Mouse (Mus musculus): Measurements from ENCODE around the gene Gstt2. TPM values are rescaled to one million over a fixed set of nuclear protein-coding genes. Genes with fewer than 3 reads are reported as not detected.

The Gstt2 gene
- polyA plus RNA-seq (2014; fragmentation: Illumina TruSeq; extraction: RNeasy Lipid Tissue Mini Kit (QIAGEN cat#74804)), result 2.9 TPM

DNA sequence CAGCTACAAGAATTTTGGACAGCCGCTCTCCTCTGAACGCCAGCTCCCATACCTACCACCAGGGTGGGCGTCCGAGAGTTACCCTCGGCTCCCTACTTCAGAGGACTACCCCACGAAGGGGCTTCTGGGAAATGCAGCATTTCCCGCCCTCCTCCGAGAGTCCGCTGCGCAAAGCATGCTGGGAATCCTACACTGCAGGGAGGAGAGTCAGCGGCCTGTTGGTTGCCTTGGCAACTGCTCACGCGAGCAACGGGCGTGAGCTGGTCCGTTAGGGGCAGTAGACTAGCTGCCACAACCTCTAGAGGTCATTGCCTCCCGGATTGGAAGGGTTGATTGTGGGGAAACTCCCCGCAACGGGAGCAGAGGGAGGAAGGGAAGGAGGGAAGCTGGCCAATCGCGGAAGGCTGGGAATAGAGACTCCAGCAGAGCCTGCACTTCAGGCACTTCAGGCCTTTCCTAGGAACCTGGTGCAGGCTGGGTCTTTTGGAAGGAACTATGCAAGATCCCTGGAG, at the start of gene Gstt2:
Gstt2 (minus strand) TSS at position 177 of the 512 bp plus-strand sequence.

DNA sequence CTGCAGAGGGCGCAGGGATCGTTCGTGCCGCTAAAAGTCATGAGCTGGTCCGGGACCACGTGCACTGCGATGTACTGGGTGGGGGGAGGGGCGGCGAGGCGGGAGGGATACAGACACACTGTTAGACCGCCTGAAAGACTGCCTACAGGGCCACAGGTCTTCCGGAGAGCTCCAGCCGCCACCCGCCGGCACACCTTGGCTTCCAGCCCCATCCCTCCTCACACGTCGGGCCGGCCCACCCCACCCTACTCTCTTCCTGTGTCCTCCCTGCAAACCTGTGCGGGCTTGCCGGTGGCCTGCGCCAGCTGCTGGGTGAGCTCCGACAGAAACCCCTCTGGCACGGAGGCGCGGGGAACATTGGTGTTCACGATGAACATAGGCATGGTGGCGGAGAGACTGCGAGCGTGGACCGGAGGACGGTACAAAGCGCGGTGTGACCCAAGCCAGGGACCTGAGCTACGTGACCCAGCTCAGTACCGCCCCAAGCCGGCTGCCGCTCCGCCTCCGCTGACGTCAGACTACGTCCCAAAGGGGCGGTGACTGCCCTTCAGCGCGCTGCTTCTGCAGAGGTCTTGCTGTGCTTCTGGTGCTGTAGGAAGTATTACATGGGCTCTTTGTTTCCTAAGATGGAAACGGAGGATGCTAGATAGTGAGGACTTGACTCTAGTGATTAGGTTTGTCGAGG, 22.7 kb upstream of the Gstt2 start, which contains the start of gene Mif:
Mif (minus strand) TSS at position 455 of the 685 bp plus-strand sequence.

DNA sequence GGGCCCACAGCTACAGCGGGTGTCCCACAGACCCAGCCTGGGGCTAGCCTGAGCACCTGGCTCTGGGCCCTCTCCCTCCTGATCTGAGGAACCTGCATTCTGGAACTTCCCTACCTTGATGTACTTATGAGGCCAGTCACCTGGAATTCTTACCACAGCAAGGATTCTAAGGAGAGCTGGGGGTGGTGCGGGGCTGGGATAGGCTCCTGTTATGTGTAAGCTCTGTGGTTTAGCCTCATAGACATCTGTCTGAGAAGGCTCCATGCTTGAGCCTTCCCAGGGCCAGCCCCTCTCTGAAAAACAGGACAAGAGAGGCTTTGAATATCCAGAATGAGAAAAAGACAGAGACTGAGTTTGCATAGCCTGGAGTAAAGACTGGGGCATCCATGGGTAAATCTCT, 14.8 kb downstream of the Gstt2 start, which contains the start of gene Gstt4:
Gstt4 (minus strand) TSS at position 101 of the 400 bp plus-strand sequence.

DNA sequence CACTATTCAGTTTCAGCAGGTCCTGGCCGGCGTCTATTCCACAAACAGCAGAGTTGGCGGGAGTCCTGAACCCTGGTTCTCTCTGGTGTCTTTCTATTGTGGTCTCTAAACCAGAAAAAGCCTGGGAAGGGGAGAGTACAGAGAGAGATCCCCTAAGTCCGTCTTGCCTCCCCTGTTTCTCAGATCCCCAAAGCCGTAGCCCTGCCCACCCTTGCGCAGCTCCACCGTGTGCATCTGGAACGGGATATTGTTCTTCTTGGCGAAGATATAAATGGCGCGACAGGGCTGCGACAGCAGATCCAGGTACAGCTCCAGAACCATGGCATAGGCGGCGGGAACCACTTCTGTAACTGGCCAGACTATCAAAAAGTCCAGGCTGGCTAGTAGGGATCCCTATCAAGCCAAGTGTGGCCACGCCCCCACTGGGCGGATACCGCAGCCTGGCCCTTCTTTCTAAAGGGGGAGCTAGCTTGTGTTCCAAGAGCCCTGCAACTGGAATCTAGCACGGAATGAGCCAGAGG, 39.0 kb downstream of the Gstt2 start, which contains the start of gene Gstt1:
Gstt1 (minus strand) TSS at position 409 of the 521 bp plus-strand sequence.

Other genes with a start within 250 kb of the Gstt2 start
- 2.2 TPM for gene Ggt5, start 248.1 kb downstream of the Gstt2 start, polyA plus RNA-seq (2014; fragmentation: Illumina TruSeq; extraction: RNeasy Lipid Tissue Mini Kit (QIAGEN cat#74804))
- 2.0 TPM for gene Susd2, start 193.4 kb downstream of the Gstt2 start, polyA plus RNA-seq (2014; fragmentation: Illumina TruSeq; extraction: RNeasy Lipid Tissue Mini Kit (QIAGEN cat#74804))
- 7.4 TPM for gene Cabin1, start 73.1 kb downstream of the Gstt2 start, polyA plus RNA-seq (2014; fragmentation: Illumina TruSeq; extraction: RNeasy Lipid Tissue Mini Kit (QIAGEN cat#74804))
- 0.88 TPM for gene Ddt, start 64.0 kb downstream of the Gstt2 start, polyA plus RNA-seq (2014; fragmentation: Illumina TruSeq; extraction: RNeasy Lipid Tissue Mini Kit (QIAGEN cat#74804))
- gene Gm20441, start 56.5 kb downstream of the Gstt2 start, polyA plus RNA-seq (2014; fragmentation: Illumina TruSeq; extraction: RNeasy Lipid Tissue Mini Kit (QIAGEN cat#74804)), result not detected
- gene Gstt3, start 56.0 kb downstream of the Gstt2 start, polyA plus RNA-seq (2014; fragmentation: Illumina TruSeq; extraction: RNeasy Lipid Tissue Mini Kit (QIAGEN cat#74804)), result 6.0 TPM
- 3.3 TPM for gene Gstt1, start 38.8 kb downstream of the Gstt2 start, polyA plus RNA-seq (2014; fragmentation: Illumina TruSeq; extraction: RNeasy Lipid Tissue Mini Kit (QIAGEN cat#74804))
- not detected for gene Gstt4, start 14.9 kb downstream of the Gstt2 start, polyA plus RNA-seq (2014; fragmentation: Illumina TruSeq; extraction: RNeasy Lipid Tissue Mini Kit (QIAGEN cat#74804))
- gene Mif, start 22.8 kb upstream of the Gstt2 start, polyA plus RNA-seq (2014; fragmentation: Illumina TruSeq; extraction: RNeasy Lipid Tissue Mini Kit (QIAGEN cat#74804)), result not detected
- gene Derl3, start 56.0 kb upstream of the Gstt2 start, polyA plus RNA-seq (2014; fragmentation: Illumina TruSeq; extraction: RNeasy Lipid Tissue Mini Kit (QIAGEN cat#74804)), result not detected
- 27.4 TPM for gene Smarcb1, start 84.2 kb upstream of the Gstt2 start, polyA plus RNA-seq (2014; fragmentation: Illumina TruSeq; extraction: RNeasy Lipid Tissue Mini Kit (QIAGEN cat#74804))
- gene Chchd10, start 95.7 kb upstream of the Gstt2 start, polyA plus RNA-seq (2014; fragmentation: Illumina TruSeq; extraction: RNeasy Lipid Tissue Mini Kit (QIAGEN cat#74804)), result 19.5 TPM
- 19.8 TPM for gene Mmp11, start 99.1 kb upstream of the Gstt2 start, polyA plus RNA-seq (2014; fragmentation: Illumina TruSeq; extraction: RNeasy Lipid Tissue Mini Kit (QIAGEN cat#74804))
- 1.8 TPM for gene Gm867, start 103.2 kb upstream of the Gstt2 start, polyA plus RNA-seq (2014; fragmentation: Illumina TruSeq; extraction: RNeasy Lipid Tissue Mini Kit (QIAGEN cat#74804))
- 3.6 TPM for gene Vpreb3, start 105.6 kb upstream of the Gstt2 start, polyA plus RNA-seq (2014; fragmentation: Illumina TruSeq; extraction: RNeasy Lipid Tissue Mini Kit (QIAGEN cat#74804))
- 0.26 TPM for gene Gm5134, start 117.1 kb upstream of the Gstt2 start, polyA plus RNA-seq (2014; fragmentation: Illumina TruSeq; extraction: RNeasy Lipid Tissue Mini Kit (QIAGEN cat#74804))
- 39.1 TPM for gene Zfp280b, start 195.2 kb upstream of the Gstt2 start, polyA plus RNA-seq (2014; fragmentation: Illumina TruSeq; extraction: RNeasy Lipid Tissue Mini Kit (QIAGEN cat#74804))